Mouse (Mus musculus): ENCODE results near the gene Farp1. TPM values are rescaled to one million over a fixed set of nuclear protein-coding genes. Genes with fewer than 3 reads are reported as not detected.

The Farp1 gene
- polyA plus RNA-seq, 1 experiment, result 77.6 TPM

- TF ChIP-seq POLR2A (IDR thresholded peaks at IDR 0.05; ENCODE audit: borderline replicate concordance, extremely low read depth, insufficient read depth, insufficient read length, poor library complexity, severe bottlenecking), result no peak
- no peak for TF ChIP-seq CTCF (IDR thresholded peaks at IDR 0.05; ENCODE audit: borderline replicate concordance, extremely low read depth, insufficient read depth, insufficient read length)
Observed at GRCm38 (mm10) chr14:121254869-121255268, 219.9 kb downstream of the Farp1 start.

GRCm38 (mm10) chr14:121255469-121255868, 220.5 kb downstream of the Farp1 start:
- no peak for DNase-seq (ENCODE audit: low read depth)
- TF ChIP-seq CTCF (IDR thresholded peaks at IDR 0.05; ENCODE audit: borderline replicate concordance, extremely low read depth, insufficient read depth, insufficient read length) (no peak), POLR2A (IDR thresholded peaks at IDR 0.05; ENCODE audit: borderline replicate concordance, extremely low read depth, insufficient read depth, insufficient read length, poor library complexity, severe bottlenecking) (no peak)

More at GRCm38 (mm10) chr14:121254869-121255268, 219.9 kb downstream of the Farp1 start:
- no peak for DNase-seq (ENCODE audit: low read depth)

GRCm38 (mm10) chr14:121256896-121257295, 221.9 kb downstream of the Farp1 start:
- no peak for TF ChIP-seq POLR2A (IDR thresholded peaks at IDR 0.05; ENCODE audit: borderline replicate concordance, extremely low read depth, insufficient read depth, insufficient read length, poor library complexity, severe bottlenecking)
- no peak for TF ChIP-seq CTCF (IDR thresholded peaks at IDR 0.05; ENCODE audit: borderline replicate concordance, extremely low read depth, insufficient read depth, insufficient read length)
- no peak for DNase-seq (ENCODE audit: low read depth)

GRCm38 (mm10) chr14:121259332-121259731, 224.3 kb downstream of the Farp1 start:
- no peak for TF ChIP-seq POLR2A (IDR thresholded peaks at IDR 0.05; ENCODE audit: borderline replicate concordance, extremely low read depth, insufficient read depth, insufficient read length, poor library complexity, severe bottlenecking)
- TF ChIP-seq CTCF (IDR thresholded peaks at IDR 0.05; ENCODE audit: borderline replicate concordance, extremely low read depth, insufficient read depth, insufficient read length), result no peak
- DNase-seq (ENCODE audit: low read depth), result peak; percentile 56

- peak; percentile 77; the same call in 1 of the 2 replicates for TF ChIP-seq CTCF (IDR thresholded peaks at IDR 0.05; ENCODE audit: borderline replicate concordance, extremely low read depth, insufficient read depth, insufficient read length)
- no peak for TF ChIP-seq POLR2A (IDR thresholded peaks at IDR 0.05; ENCODE audit: borderline replicate concordance, extremely low read depth, insufficient read depth, insufficient read length, poor library complexity, severe bottlenecking)
- DNase-seq (ENCODE audit: low read depth), result peak; percentile 81
Observed at GRCm38 (mm10) chr14:121259789-121260188, 224.8 kb downstream of the Farp1 start.

- no peak for DNase-seq (ENCODE audit: low read depth)
- TF ChIP-seq POLR2A (IDR thresholded peaks at IDR 0.05; ENCODE audit: borderline replicate concordance, extremely low read depth, insufficient read depth, insufficient read length, poor library complexity, severe bottlenecking) (no peak), CTCF (IDR thresholded peaks at IDR 0.05; ENCODE audit: borderline replicate concordance, extremely low read depth, insufficient read depth, insufficient read length) (no peak)
Observed at GRCm38 (mm10) chr14:121261229-121261879, 226.4 kb downstream of the Farp1 start.

GRCm38 (mm10) chr14:121262606-121263005, 227.6 kb downstream of the Farp1 start:
- TF ChIP-seq POLR2A (IDR thresholded peaks at IDR 0.05; ENCODE audit: borderline replicate concordance, extremely low read depth, insufficient read depth, insufficient read length, poor library complexity, severe bottlenecking) (no peak), CTCF (IDR thresholded peaks at IDR 0.05; ENCODE audit: borderline replicate concordance, extremely low read depth, insufficient read depth, insufficient read length) (no peak)
- no peak for DNase-seq (ENCODE audit: low read depth)

GRCm38 (mm10) chr14:121263912-121264311, 228.9 kb downstream of the Farp1 start:
- no peak for DNase-seq (ENCODE audit: low read depth)
- no peak for TF ChIP-seq CTCF (IDR thresholded peaks at IDR 0.05; ENCODE audit: borderline replicate concordance, extremely low read depth, insufficient read depth, insufficient read length)
- no peak for TF ChIP-seq POLR2A (IDR thresholded peaks at IDR 0.05; ENCODE audit: borderline replicate concordance, extremely low read depth, insufficient read depth, insufficient read length, poor library complexity, severe bottlenecking)

GRCm38 (mm10) chr14:121264453-121264852, 229.5 kb downstream of the Farp1 start:
- no peak for DNase-seq (ENCODE audit: low read depth)
- TF ChIP-seq CTCF (IDR thresholded peaks at IDR 0.05; ENCODE audit: borderline replicate concordance, extremely low read depth, insufficient read depth, insufficient read length) (no peak), POLR2A (IDR thresholded peaks at IDR 0.05; ENCODE audit: borderline replicate concordance, extremely low read depth, insufficient read depth, insufficient read length, poor library complexity, severe bottlenecking) (no peak)

- no peak for TF ChIP-seq CTCF (IDR thresholded peaks at IDR 0.05; ENCODE audit: borderline replicate concordance, extremely low read depth, insufficient read depth, insufficient read length)
- TF ChIP-seq POLR2A (IDR thresholded peaks at IDR 0.05; ENCODE audit: borderline replicate concordance, extremely low read depth, insufficient read depth, insufficient read length, poor library complexity, severe bottlenecking), result no peak
- no peak for DNase-seq (ENCODE audit: low read depth)
Observed at GRCm38 (mm10) chr14:121267801-121268200, 232.8 kb downstream of the Farp1 start.

- DNase-seq (ENCODE audit: low read depth), result no peak
- TF ChIP-seq CTCF (IDR thresholded peaks at IDR 0.05; ENCODE audit: borderline replicate concordance, extremely low read depth, insufficient read depth, insufficient read length) (no peak), POLR2A (IDR thresholded peaks at IDR 0.05; ENCODE audit: borderline replicate concordance, extremely low read depth, insufficient read depth, insufficient read length, poor library complexity, severe bottlenecking) (no peak)
Observed at GRCm38 (mm10) chr14:121270490-121270889, 235.5 kb downstream of the Farp1 start.

GRCm38 (mm10) chr14:121274985-121275384, 240.0 kb downstream of the Farp1 start:
- no peak for DNase-seq (ENCODE audit: low read depth)
- TF ChIP-seq CTCF (IDR thresholded peaks at IDR 0.05; ENCODE audit: borderline replicate concordance, extremely low read depth, insufficient read depth, insufficient read length) (no peak), POLR2A (IDR thresholded peaks at IDR 0.05; ENCODE audit: borderline replicate concordance, extremely low read depth, insufficient read depth, insufficient read length, poor library complexity, severe bottlenecking) (no peak)
